Mouse (Mus musculus) embryo, embryonic 10.5 days (tissue): ENCODE data around the gene Gm7942.
"Not testable (repeated sequence)": the region's sequence is repeated elsewhere in the genome, so short reads cannot be mapped to it uniquely, and the experiment has no call there.

ENCODE experiments used
- DNase-seq: peaks from one replicate; pipeline ENCODE4 v3.0.0-alpha.2; 2015; ENCODE audit warnings: low spot score

The Gm7942 gene

DNA sequence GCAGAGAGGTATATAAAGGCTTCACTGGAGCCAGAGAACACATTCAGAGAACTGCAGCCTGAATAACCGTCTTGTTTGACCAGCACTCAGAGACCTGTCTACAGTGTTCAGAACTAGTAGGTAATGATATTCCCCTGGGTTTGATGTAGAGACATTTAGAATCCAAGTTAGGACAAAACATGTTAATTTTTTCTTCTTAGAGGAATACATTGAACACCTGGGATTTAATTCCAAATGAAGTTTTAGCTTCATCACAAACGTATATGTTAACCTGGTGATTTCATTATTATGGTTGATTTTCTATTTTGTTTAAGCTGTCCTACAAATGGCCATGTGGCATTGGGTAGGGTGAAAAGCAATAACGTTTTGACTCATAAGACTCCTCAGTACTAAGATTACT, at the start of gene Gm7942:
Gene Gm7942 (plus strand): TSS at position 301 of the 400 bp plus-strand sequence.
- not testable (repeated sequence) for DNase-seq
